Mouse (Mus musculus) lung, adult 2 months (tissue): ENCODE data around the gene Acmsd. TPM values are rescaled to one million over a fixed set of nuclear protein-coding genes. Genes with fewer than 3 reads are reported as not detected.

Experiments
- DNase-seq: peaks from one replicate; pipeline ENCODE4 v3.0.0; 2022
- H3K4me1 ChIP-seq: fragments of 200-500 bp; 2 replicates; pipeline ENCODE4 v1.6.1; 2011; ENCODE audit warnings: low read length; ENCODE audit not compliant: control insufficient read depth, insufficient read depth
- H3K4me3 ChIP-seq: fragments of 200-500 bp; replicated peaks from 2 replicates; pipeline ENCODE3; 2011; ENCODE audit warnings: low read depth, mild to moderate bottlenecking, control low read depth, low read length; ENCODE audit errors: extremely low read depth
- CTCF ChIP-seq: fragments of 200-500 bp; IDR thresholded peaks from 2 replicates; pipeline ENCODE4 v1.5.1; 2011; ENCODE audit warnings: mild to moderate bottlenecking, low read length, control low read depth; ENCODE audit not compliant: insufficient read depth
- POLR2A ChIP-seq: fragments of 200-500 bp; IDR thresholded peaks from 2 replicates; pipeline ENCODE4 v1.6.1; 2011; ENCODE audit warnings: low read depth, mild to moderate bottlenecking, control low read depth, low read length, borderline replicate concordance; ENCODE audit errors: extremely low read depth
- WGBS: fragments of 180-500 bp; shearing (Covaris S2); methylation state at CpG from one replicate; pipeline ENCODE4 v1.1.7; 2018; 5-methylcytosine and 5-hydroxymethylcytosine counted together
- polyA plus RNA-seq: library from polyadenylated mRNA; depleted of rRNA; stranded (reverse); fragments of >200 nt; gene quantifications from 2 replicates; pipeline ENCODE4 v1.2.3, GENCODE M21; 2012

The Acmsd gene
- polyA plus RNA-seq, 1 experiment = 0.05 TPM

GRCm38 (mm10) chr1:127774501-127774880, 45.3 kb downstream of the Acmsd start:
- Histone ChIP-seq H3K4me1 (peaks cover 11% of the 10 kb centered on the region), H3K4me3 (peak overlapping the region; percentile 100)
- WGBS = under 1% methylated on average over 31 of the region's 31 CpGs
- no peak for DNase-seq
- TF ChIP-seq POLR2A (no peak; the same call in 1 of the 2 replicates), CTCF (no peak)

GRCm38 (mm10) chr1:127775206-127775720, 46.0 kb downstream of the Acmsd start:
- DNase-seq = no peak
- H3K4me3 ChIP-seq = peak overlapping the region; percentile 42

GRCm38 (mm10) chr1:127776246-127776645, 47.0 kb downstream of the Acmsd start:
- peaks cover 17% of the 10 kb centered on the region for H3K4me1 ChIP-seq
- TF ChIP-seq POLR2A (no peak), CTCF (no peak)
- 21% methylated on average over 6 of the region's 6 CpGs for WGBS
- DNase-seq = no peak
- H3K4me3 ChIP-seq = peak overlapping the region; percentile 33

More at GRCm38 (mm10) chr1:127775206-127775720, 46.0 kb downstream of the Acmsd start:
- 7% methylated on average over 10 of the region's 10 CpGs for WGBS
- H3K4me1 ChIP-seq = peaks cover 11% of the 10 kb centered on the region
- TF ChIP-seq POLR2A (no peak), CTCF (no peak)

- TF ChIP-seq POLR2A (no peak), CTCF (no peak)
- H3K4me1 ChIP-seq = peaks cover 28% of the 10 kb centered on the region
- DNase-seq = no peak
- H3K4me3 ChIP-seq = no peak overlapping the region
- WGBS = 84% methylated on average over 3 of the region's 3 CpGs
Observed at GRCm38 (mm10) chr1:127778611-127779010, 49.4 kb downstream of the Acmsd start.

GRCm38 (mm10) chr1:127780142-127780541, 50.9 kb downstream of the Acmsd start:
- peaks cover 31% of the 10 kb centered on the region for H3K4me1 ChIP-seq
- no peak for DNase-seq
- H3K4me3 ChIP-seq = no peak overlapping the region
- WGBS = 23% methylated on average over 3 of the region's 3 CpGs
- TF ChIP-seq POLR2A = no peak
- TF ChIP-seq CTCF = no peak

GRCm38 (mm10) chr1:127780849-127781248, 51.6 kb downstream of the Acmsd start:
- Histone ChIP-seq H3K4me3 (no peak overlapping the region), H3K4me1 (peaks cover 31% of the 10 kb centered on the region)
- 63% methylated on average over 2 of the region's 2 CpGs for WGBS
- no peak for DNase-seq
- TF ChIP-seq POLR2A (no peak), CTCF (no peak)

GRCm38 (mm10) chr1:127783862-127784261, 54.6 kb downstream of the Acmsd start:
- TF ChIP-seq CTCF = no peak
- no peak for TF ChIP-seq POLR2A
- no peak overlapping the region for H3K4me3 ChIP-seq
- DNase-seq = no peak
- H3K4me1 ChIP-seq = peaks cover 28% of the 10 kb centered on the region

GRCm38 (mm10) chr1:127785882-127786281, 56.7 kb downstream of the Acmsd start:
- H3K4me1 ChIP-seq = peaks cover 28% of the 10 kb centered on the region
- no peak for TF ChIP-seq POLR2A
- TF ChIP-seq CTCF = no peak
- H3K4me3 ChIP-seq = no peak overlapping the region
- WGBS = 16% methylated on average over 1 of the region's 1 CpGs
- no peak for DNase-seq

GRCm38 (mm10) chr1:127788943-127789342, 59.7 kb downstream of the Acmsd start:
- Histone ChIP-seq H3K4me1 (peaks cover 11% of the 10 kb centered on the region), H3K4me3 (no peak overlapping the region)
- no peak for DNase-seq
- WGBS = 81% methylated on average over 6 of the region's 6 CpGs
- TF ChIP-seq POLR2A (no peak), CTCF (no peak)

GRCm38 (mm10) chr1:127793459-127793858, 64.2 kb downstream of the Acmsd start:
- TF ChIP-seq CTCF (no peak), POLR2A (no peak)
- WGBS = 80% methylated on average over 1 of the region's 1 CpGs
- DNase-seq = no peak
- Histone ChIP-seq H3K4me3 (no peak overlapping the region), H3K4me1 (peaks cover 5% of the 10 kb centered on the region)
